Mouse (Mus musculus): ENCODE measurements around the gene Arsg.
"Not testable (repeated sequence)": the region's sequence is repeated elsewhere in the genome, so short reads cannot be mapped to it uniquely, and the experiment has no call there.

Gene Arsg

DNA sequence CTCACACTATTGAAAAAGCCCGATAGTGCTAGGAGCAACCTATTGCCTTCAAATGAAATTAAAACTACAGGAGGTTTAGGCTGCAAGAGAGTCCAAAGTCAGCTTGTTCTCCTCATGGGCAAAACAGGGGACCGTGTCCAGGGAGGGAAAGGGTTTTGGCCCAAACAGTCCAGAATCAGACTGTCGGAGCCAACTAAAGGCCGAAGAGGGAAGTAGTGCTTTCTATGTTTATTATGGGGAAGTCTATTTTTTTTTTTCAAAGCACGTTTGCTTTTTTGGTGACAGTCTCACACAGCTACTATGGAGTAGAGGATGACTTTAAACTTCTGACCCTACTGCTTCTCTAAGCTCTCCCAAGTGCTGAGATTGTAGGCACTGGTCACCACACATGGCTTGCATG, 5.0 kb upstream of the Arsg start:
- DNase-seq (ENCODE audit: extremely low read depth, insufficient read length, low spot score), result no peak

DNA sequence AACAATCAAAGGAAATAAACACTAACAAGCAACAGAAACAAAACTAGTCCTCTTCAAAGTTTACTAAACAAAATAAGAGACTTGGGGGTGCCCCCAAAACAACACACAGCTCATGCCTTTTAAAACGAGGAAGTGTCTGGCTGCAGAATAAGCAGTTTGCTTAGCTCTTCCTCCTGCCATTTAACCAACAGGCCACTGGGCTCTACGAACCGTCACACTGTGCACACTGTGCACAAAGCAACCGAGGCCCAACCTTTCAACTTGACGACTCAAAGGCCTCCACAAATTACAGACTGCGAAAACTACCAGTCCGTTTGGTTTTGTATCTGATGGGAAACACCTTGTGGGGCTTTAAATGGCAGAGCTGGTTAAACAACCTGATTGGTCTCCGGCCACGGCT, 3.0 kb upstream of the Arsg start:
- no peak for DNase-seq (ENCODE audit: extremely low read depth, insufficient read length, low spot score)

DNA sequence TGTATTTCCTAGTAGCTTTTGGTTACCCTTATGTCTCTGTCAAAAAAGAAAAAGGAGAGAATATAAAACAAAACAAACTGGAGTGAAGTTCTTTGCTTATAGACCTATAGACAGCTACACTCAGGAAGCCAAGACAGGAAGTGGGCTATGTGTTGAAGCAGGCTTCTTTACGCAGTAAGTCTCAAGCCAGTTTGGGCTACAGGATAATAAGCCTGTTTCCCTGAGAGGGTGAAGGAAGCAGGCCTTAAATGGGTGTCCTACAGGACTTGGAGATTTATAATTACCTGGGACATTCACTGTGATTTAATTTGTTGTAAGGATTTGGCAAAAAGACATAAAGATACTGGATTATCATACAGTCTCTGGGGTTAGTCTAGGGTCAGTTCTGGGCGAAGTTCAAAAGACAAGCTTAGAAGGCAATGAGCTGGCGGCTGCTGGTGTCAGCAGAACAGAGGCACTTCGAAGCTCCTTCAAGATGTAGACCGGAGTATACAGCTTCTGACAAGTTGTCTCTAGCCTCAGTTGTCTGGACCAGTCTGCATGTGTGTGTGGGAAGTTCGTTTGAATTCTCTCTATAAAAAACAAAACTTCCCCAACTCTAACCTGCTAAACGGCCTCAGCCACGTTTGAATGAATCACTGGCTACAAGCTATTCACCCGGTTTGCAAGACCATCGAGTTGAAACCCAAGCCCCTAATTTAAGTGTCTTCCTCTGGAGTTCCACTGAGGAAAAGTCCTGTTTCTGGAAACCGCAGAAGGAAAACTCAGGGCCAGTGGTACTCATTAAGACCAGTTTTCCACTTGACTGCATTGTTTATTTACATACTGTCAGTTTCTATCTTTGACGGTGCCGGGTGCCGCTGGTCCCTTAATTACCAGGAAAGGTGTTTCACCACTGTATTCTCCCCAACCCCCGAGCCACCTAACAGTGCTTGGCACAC, 2.0 kb upstream of the Arsg start:
- DNase-seq (ENCODE audit: extremely low read depth, insufficient read length, low spot score), result no peak

DNA sequence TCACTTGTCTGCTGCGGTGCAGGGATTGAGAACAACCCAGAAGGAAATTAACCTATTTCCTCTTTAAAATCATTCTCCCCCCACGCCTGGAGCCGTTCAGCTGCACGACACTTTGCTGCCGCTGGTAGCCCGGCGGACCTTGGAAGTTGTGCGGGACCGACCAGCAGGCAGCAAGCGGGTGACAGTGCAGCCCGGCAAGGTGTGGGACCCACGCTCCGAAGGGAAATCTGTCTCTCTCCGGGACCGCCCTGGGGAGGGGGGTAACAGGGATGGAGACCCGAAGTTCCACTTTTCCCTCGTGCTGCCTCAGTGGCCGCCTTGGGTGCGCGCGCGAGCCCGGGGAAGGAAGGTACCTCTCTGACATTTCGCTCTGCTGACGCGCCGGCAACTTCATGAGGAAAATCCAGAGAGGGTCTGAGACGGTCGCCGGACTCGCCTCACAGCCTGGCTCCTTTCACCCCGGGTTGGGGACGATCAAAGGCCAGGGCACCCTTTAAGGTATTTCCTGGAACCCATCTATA, 943 bp upstream of the Arsg start:
- DNase-seq (ENCODE audit: extremely low read depth, insufficient read length, low spot score), result no peak

DNA sequence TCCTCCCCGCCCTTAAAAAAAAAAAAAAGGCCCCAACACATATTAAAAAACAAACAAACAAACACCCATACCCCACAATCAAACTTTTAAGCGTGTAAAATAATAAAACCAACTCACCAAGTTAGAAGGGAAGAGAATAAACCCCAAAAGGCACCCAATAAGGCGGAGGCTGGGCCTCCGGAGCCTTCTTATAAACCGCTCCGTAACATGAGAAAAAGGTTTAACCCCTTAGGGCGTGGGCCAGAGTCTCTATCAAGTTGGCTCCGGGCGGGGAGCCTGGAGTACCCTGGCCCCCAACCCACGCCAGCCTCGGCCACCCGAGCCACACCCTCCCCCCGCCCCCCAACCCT, 378 bp upstream of the Arsg start:
- no peak for DNase-seq (ENCODE audit: extremely low read depth, insufficient read length, low spot score)

DNA sequence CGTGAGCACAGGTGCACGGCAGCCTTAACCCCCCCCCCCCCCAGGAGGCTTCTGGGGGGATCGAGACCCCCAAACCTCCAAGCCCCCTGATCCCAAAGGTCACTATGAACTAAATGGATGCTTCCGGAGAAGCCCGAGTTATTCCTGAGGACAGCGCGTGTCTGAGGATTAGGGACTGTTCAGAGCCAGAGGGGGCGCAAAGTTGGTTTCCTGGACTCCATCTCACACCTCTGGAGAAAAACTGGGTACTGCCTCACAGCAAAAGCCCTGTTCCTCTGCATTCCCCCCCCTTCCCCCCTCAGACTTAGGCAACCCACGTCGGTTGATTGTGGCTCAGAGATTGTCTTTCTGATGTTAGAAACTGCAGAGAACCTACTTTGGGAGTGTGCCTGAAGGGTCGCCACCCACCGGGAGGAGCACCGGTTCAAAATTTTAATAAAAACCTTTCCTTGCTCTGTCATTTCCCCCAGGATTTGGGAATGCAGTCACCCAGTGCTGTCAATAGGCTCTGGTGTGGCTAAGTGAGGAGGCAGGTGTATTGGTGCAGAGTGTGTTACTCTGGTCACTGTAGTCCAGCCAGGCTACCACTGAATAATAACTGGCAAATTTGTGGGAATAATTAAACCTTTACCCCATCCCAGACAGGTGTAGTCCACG, 1.0 kb downstream of the Arsg start:
- no peak for DNase-seq (ENCODE audit: extremely low read depth, insufficient read length, low spot score)

DNA sequence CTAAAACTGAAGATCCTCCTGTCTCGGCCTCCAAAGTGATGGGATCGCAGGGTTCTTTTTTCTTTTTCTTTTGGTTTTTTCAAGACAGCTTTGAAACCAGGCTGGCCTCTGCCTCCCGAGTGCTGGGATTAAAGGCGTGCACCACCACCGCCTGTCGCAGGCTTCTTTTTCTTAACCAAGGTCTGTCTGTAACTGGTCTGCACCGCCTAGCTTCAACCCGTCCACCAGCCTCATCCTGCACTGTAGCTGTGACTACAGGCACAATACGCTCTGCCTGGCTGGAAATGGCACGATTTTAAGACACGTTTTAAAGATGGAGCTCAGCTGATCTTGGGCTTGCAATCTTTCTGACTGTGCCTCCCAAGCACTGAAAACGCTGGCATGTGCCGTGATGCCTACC, 1.7 kb downstream of the Arsg start:
- DNase-seq (ENCODE audit: extremely low read depth, insufficient read length, low spot score), result no peak

DNA sequence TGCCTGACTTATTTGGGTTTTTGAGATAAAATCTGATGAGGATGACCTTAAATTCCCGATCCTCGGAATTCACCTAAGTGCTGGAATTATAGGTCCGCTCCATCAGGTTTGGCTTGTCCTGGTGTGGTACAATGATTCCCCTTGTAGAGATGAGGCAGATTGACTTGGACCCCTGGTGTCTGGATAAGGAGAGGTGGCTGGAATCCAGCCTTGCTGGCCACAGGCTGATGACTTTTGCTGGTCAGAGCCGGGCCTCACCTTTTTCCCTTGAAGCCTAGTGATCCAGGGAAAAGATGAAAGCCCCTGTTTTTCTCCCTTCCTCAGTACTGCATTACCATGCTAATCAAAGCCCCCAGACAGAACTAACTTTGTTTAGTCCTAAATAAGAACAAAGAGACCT, 2.5 kb downstream of the Arsg start:
- no peak for DNase-seq (ENCODE audit: extremely low read depth, insufficient read length, low spot score)

DNA sequence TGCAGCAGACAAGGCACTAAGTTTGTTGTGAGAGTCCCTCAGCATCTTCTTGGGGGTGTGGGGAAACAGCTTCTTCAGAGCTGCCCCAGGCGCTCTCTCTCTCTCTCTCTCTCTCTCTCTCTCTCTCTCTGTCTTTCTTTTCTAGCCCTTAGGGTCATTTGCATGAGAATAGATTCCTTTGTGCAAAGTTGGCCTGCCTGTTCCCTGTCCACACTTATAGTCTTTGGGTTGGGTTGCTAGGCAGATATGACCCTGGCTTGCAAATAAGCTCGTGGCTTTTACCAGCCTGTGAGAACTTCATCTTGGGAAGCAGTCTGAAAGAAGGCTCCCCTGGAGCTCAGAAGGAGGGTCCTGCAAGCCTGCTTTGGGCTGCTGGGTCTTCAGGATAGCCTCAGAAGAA, 3.1 kb downstream of the Arsg start:
- no peak for DNase-seq (ENCODE audit: extremely low read depth, insufficient read length, low spot score)

DNA sequence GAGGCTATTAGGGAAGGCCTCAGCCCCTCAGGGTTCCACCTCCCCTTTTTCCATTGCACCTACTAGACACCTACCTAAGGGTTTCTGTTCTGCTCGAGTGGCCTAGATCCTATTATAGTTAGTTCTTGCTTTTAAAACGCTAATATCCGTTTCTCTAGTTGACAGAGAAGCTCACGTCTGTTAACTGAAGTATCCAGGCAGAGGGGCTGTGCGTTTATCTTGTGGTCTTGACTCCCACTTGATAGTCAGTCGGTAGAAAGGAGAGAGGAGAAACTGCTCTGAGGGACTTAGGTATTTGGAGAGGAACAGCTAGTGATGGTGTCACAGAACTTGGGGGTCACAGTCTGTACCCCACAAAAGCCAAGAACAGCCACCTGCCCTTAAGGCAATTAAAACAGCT, 3.5 kb downstream of the Arsg start:
- no peak for DNase-seq (ENCODE audit: extremely low read depth, insufficient read length, low spot score)

DNA sequence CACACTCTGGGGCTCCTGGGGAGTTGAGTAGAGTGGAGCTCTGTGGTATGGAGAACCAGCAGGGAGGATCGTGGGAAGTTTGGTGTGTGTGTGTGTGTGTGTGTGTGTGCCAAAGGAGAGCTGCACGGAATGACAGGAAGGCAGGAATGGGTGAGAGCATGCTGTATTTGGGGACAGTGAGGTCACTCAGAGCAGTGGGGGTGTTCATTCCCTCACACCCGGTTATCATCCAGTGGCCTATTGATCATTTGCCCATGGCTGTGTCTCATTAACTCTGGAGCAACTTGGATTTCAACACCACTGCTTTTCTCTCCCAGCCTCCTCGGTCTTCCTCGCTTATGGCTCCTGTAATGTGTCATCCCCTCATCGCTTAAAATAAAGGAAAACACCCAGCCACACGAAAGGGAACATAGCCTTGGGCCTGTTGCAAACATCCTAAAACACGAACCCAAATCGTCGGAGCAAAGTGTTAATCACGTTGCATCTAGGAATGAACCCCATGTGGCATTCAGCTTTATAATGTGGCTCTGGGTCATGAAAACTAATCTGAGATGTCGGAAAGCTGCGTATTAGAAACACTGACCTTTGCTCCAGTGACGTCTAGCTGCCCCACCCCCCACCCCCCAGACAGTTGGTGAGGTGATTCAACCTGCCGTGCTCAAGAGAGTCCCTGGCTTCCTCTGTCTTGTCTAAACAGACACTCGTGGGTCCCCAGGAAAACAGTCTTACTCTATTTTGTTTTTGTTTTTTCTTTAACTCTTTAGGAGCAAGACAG, 4.6 kb downstream of the Arsg start:
- no peak for DNase-seq (ENCODE audit: extremely low read depth, insufficient read length, low spot score)

DNA sequence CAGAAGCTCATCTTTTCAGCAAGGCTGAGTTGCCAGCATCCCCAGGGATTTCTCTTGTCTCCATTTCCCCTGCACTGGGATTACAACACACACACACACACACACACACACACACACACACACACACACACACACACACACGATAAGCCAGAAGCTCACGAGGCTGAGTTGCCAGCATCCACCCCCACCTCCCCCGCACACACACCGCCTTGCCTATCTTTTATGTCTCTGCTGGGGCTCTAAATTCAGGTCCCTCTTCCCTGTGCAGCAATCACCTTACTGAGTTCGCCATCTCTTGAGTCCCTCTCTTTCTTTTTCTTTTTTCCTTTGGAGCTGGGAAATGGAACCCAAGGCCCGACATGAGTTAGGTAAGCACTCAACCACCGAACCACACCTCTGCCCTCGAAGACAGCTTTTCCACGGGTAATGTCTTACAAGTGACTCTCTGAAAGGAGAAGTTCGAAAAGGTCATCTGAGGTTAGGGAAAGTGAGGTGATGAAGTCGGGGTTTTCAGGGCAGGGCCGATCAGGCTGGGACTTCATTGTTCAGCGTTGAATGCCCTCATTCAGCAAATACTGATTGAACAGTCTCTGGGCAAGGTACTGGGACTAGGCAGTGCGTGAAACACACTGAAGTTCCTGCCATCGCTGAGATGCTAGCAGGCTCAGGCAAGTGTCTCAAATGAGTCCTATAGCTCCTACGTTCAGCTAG, 6.6 kb downstream of the Arsg start:
- no peak for DNase-seq (ENCODE audit: extremely low read depth, insufficient read length, low spot score)

DNA sequence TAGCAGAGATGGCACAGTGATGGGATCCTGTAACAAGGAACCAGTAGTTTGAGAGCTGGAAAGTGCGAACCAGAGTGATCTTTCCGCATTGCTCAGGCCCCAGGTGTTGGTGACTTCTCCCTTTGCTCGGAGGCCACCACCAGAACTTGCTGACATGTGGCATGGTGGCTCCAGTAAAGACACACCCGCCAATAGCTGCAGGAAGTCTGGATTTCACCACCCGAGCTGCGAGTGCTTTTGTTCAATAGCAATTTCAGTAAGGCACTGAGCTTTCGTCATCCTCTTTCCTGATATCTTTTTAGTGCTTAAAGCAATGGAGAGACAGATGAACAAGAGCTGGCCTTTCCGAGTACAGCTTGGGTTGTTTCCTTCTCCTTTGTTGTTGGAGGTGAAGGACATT, 7.3 kb downstream of the Arsg start:
- no peak for DNase-seq (ENCODE audit: extremely low read depth, insufficient read length, low spot score)

DNA sequence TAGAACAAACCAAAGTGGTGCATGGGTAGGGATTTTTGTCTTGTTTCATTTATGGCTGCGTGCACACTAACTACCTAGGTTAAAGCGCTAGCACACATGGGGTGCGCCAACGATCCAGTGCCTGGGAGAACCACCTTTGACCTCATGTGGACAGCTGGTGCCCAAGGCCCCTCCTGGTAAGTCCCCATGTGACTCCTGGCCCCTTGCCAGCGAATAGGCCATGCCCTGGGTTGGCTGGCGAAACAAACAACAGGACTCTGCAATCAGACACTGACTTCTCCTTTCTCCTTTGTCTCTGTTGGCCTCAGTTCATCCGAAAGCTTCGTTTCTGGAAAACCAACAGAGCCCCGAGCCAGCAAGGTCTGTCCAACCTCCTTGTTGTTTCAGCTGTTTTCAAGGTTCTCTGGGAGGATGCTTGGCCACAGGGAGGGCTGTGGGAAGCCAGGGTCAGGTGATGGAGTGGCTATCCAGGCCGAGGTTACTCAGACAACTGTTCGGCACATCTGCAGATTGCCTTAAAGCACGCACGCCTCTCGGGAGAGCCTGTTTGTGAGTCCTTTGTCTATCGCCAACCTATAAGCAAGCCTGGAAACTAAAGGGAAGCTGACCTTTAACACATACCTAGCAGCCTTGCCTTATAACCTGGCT, 12.3 kb downstream of the Arsg start:
- no peak for DNase-seq (ENCODE audit: extremely low read depth, insufficient read length, low spot score)

DNA sequence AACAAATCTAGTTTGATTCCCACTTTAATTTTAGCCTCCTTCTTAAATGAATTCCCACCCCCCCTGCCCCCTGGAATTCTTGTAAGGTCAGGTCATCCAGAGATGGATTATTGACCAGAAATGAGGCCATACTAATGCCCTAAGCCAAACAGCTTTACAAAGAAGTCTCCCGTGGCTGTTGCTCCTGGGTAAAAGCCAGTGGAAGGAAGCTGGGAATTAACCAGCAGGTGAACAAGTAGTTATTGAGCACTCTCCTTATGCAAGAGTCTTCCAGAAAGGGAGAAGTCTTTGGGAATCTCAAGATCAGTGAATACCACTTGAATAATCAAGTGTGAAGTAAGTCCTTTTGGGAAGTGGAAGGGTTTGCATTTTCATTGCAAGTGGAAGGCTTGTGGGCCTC, 13.9 kb downstream of the Arsg start:
- DNase-seq (ENCODE audit: extremely low read depth, insufficient read length, low spot score), result no peak

DNA sequence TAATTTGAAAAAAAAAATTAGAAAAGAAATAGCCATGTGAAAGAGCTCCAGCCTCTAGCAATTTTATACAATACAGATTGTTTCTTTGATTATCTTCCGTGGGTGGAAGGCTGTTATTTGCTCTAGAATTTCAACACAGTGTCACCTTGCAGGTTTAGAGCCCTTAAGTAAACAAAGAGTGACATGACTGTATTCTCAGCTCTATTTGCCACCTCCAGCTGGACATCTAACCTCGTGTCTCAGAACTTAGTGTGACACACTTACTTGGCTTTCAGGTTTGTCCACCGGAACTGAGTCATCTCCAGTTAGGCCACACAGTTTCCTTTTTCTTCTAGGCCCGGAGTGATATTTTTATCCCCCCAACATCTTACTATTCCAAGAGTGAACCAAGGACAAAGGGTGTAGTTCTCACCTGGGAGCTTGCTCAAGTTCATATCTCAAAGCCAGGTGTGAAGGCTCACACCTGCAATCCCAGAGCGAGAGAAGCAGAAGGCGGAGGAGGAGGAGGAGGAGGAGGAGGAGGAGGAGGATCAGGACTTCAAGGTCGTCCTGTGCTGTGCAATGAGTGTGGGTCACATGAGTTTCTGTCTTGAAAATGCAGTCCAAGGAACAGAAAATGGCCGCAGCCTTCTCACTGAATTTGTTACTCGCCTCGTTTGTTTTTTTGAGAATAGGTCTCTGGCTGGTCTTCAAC, 15.0 kb downstream of the Arsg start:
- no peak for DNase-seq (ENCODE audit: extremely low read depth, insufficient read length, low spot score)

DNA sequence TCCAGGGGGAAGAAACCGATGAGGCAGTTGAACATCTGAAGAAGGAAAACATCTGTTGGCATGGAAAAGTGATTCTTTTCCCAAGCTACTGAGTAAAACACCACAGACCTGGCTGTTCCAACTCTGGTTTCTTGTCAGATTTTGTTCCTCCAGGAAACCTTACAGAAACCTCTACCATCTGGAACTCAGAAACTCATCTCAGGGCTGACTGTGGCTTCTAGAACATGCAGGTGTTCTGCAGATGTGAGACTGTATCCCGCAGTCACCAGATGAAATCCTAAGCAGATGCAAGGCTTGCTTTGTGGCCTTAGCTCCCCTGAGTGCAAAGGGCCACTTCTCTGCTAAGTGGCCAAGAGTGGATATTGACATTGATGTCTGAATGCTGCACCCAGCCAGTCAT, 16.6 kb downstream of the Arsg start:
- DNase-seq (ENCODE audit: extremely low read depth, insufficient read length, low spot score), result no peak

DNA sequence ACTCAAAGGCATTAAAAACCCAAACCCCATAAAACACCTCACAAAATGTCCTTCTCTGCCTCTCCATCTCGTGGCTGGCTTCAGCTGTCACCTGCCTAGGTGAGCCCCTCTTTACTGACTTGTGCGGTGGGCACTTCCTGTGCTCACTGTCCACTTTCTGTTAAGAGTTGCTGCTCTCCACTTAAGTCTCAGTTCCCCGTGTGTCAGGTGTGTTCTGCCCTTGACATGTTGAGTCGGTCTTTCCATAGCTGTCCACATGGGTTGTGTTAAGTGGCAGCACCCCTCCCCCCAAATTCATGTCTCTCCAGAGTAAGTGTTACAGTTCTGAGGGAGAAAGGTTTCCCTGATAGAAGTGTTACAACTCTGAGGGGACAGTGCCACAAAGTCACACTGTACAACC, 18.7 kb downstream of the Arsg start:
- DNase-seq (ENCODE audit: extremely low read depth, insufficient read length, low spot score), result no peak

DNA sequence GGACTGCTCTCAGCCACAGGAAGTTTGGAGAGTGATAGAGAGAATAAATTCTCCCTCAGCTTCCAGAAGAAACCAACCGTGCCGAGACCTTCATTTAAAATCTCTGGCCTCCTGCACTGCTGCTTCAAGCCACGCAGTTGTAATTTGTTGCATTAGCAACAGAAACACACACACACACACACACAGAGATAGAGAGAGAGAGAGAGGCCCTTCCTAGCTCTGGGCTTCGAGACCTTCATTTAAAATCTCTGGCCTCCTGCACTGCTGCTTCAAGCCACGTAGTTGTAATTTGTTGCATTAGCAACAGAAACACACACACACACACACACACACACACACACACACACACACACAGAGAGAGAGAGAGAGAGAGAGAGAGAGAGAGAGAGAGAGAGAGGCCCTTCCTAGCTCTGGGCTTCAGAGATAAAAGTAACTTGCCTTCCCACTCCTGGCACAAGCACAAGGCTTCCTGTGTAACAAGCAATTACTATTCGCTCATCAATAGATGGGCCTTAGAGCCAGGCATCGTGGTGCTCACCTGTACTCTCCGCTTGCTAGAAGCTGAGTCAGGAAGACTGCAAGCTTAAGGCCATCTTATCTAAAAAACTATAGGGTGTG, 19.8 kb downstream of the Arsg start:
- not testable (repeated sequence) for DNase-seq (ENCODE audit: extremely low read depth, insufficient read length, low spot score)
